Mouse (Mus musculus) naive thymus-derived CD4-positive, alpha-beta T cell, adult 2 months (primary cell): Measurements from ENCODE around the gene Col26a1.

Experiments used
- DNase-seq: peaks from one replicate; pipeline ENCODE4 v3.0.0-alpha.2; 2011; ENCODE audit warnings: low read depth

The Col26a1 gene

GRCm38 (mm10) chr5:136806379-136807056 is 76.5 kb downstream of the Col26a1 start:
- DNase-seq = no peak

- no peak for DNase-seq
These were observed 78.0 kb downstream of the Col26a1 start for GRCm38 (mm10) chr5:136805019-136805418.

GRCm38 (mm10) chr5:136804246-136804645 is 78.8 kb downstream of the Col26a1 start:
- DNase-seq = no peak

GRCm38 (mm10) chr5:136802732-136803131 is 80.3 kb downstream of the Col26a1 start:
- no peak for DNase-seq

DNA sequence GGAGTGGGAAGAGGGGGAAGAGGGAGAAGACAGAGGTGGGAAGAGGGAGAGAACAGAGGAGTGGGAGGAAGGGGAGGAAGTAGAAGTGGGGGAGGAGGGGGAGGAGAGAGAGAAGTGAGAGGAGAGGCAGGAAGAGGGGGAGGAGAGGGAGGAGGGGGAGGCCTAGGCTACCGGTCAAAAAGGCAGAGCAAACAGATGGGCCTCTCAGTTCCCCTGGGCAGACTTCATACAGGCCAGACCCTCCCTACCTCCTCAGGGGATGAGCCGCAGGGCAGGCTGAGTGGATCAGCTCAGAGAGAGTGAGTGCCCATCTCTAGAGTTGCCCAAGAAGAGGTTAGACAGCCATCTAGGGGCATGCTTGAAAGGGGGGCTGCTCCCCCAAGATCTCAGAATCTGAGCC is 86.1 kb downstream of the Col26a1 start:
- DNase-seq = no peak

DNA sequence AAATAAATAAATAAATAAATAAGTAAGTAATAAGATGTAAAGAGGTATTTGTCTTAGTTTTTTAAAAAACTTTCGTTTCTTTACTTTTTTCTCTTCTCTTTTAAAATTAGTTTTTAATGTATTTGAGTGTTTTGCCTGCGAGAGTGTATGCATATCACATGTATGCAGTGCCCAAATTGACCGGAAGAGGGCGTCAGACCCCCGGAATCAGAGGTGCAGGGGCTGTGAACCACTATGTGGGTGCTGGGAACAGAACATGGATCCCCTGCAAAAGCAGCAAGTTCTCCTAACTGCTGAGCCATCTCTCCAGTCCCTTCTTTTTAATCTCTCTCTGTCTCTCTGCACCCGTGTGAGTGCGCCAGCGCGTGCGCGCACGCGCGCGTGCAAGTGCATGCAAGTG is 89.2 kb downstream of the Col26a1 start:
- no peak for DNase-seq

DNA sequence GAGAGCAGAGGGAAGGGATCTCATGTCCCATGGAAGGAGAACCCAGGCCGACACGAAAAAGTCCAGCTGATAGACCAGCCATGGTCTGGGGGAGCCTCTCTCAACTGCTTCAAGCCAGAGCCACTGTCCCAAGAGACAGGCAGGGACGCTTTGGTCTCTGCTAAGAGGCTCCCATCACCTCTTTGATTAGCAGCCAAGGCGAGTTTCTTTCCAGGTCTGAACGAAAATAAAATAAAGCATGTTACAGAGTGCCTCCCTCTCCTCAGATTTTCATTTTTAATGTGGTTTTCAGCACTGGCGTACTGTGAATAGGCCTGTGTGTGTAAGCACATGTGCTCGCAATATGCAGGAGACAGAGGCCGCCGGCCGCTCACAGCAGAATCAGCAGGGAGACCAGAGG is 90.5 kb downstream of the Col26a1 start:
- DNase-seq = no peak

GRCm38 (mm10) chr5:136791204-136791603 is 91.8 kb downstream of the Col26a1 start:
- no peak for DNase-seq

DNA sequence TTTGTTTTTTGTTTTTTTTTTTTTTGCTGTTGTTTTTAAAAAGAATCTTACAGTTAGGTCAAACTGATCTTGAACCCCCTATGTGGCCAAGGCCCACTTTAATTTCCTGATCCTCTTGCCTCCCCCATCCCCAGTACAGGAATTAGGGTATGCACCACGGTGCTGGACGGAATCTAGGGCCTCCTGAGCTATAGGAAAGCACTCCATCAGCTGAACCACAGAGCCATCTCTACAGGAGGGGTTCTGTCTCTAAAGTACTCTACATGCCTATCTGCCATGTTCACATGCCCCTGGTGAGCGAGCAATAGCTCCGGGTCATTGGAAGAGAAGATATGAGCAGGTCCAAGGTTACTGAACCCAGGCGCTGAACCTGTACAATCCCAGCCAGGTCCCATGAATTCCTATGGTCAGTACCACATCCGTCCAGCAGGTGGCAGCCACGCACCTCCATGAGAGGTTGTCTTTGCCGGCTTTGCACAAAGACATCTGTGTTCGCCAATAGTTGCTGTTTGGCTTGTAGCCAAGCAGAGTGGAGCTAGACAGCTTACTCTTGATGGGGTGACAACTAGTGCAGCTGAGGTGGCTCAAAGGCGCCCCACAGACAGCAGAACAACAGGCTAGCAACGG is 92.3 kb downstream of the Col26a1 start:
- DNase-seq = peak; percentile 86

- DNase-seq = no peak
These were observed 98.5 kb downstream of the Col26a1 start for GRCm38 (mm10) chr5:136784531-136784930.

DNA sequence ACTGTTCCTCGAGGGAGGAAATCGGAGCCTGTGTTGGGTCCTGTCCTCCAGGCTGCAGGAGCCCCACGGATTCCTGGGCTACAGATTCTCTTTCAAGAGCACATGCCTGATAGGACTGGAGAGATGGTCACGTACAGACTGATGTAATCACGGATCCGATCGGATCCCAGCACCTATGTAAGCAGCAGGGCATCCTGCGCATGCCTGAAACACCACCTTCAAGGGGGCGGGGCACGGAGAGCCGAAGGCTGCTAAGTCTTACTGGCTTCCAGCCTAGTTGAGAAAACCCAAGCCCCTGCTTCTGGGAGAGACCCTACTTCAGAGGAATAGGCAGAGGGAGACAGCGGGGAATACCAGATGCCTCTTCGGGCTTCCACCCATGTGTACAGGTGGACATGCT is 100.4 kb downstream of the Col26a1 start:
- no peak for DNase-seq

- peak; percentile 56 for DNase-seq
These were observed 102.5 kb downstream of the Col26a1 start for GRCm38 (mm10) chr5:136780465-136780864.

GRCm38 (mm10) chr5:136779946-136780345 is 103.1 kb downstream of the Col26a1 start:
- DNase-seq = no peak

DNA sequence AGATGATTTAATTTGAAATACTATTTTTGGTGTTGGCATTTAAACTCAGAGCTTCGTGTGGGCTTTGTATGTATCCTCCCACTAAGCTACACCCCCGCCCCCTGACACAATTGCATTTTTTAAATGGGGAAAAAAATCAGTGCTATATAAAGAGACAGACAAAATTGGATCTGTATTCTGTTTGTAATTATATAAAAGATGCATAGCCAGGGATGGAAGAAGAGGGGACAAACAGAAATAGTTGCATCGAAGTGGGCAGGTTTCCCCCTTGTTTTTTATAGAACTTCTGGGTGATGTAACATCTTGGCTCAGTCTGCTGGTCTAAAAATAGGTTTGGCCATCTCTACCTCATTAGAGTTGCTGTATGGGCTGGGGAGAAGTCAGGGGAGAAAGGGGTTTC is 107.5 kb downstream of the Col26a1 start:
- DNase-seq = no peak

- no peak for DNase-seq
These were observed 109.7 kb downstream of the Col26a1 start for GRCm38 (mm10) chr5:136773044-136774039.

- DNase-seq = no peak
These were observed 111.9 kb downstream of the Col26a1 start for GRCm38 (mm10) chr5:136771132-136771531.

DNA sequence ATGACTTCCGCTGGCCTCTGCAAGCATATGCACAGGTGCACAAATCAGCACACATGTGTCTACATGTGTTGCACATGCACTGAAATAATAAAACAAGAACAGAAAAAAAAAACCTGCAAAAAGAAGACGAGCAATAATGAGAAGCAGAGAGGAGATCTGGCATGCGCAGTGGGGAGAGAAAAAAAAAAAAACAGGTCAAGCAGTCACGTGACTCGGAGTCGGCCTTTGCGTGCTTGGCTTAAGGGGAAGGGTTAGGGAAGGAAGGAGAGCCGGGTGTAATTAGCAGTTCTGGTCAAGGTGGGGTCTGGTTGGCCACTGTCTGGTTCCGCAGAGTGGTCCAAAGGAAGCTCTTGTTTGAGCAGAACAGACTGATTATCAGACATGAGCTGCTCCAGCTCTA is 115.7 kb downstream of the Col26a1 start:
- DNase-seq = no peak

DNA sequence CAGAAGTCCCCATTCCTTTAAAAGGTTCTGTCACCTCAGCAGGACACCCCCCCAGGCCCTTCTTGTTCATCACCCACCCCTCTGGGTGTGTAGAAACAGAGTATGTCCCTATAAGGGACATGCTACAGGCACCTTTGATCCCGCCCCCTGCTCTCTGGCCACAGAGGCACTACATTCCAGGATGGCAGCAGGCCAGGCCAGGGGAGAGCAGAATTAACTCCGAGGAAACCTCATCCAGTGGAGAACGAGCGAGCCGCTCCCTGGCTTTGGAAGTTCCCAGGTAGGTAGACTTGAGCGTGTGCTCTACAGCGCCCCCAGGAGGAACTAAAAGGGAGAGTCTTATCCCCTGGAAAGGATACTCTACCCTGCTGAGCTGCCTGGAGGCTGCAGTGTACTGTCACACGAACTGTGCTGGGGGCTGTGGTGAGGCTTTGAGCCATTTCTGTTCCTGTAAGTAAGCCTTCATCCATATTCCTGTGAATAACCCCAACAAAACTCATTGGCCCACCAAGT is 118.8 kb downstream of the Col26a1 start:
- no peak for DNase-seq

- DNase-seq = no peak
These were observed 122.7 kb downstream of the Col26a1 start for GRCm38 (mm10) chr5:136760345-136760744.

- DNase-seq = peak; percentile 30
These were observed 123.2 kb downstream of the Col26a1 start for GRCm38 (mm10) chr5:136759781-136760180.

DNA sequence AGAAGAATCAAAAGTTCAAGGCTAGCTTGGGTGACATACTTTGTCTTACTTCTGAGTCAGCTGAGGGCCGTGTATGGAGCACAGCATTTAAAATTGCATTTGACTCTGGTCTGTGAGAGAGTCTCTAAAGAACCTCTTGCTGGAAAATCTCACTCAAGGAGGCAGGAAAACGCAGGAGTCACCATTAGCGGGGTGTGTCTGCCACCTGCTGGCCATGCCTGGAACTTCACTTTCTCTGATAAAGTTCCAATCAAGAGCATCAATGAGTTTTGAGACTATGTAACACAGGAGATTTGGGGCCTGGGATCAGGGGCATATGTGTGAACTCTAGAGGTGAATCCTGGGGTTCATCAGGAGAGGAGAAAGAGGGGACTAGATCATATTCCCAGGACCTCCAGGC is 127.3 kb downstream of the Col26a1 start:
- DNase-seq = peak; percentile 61

DNA sequence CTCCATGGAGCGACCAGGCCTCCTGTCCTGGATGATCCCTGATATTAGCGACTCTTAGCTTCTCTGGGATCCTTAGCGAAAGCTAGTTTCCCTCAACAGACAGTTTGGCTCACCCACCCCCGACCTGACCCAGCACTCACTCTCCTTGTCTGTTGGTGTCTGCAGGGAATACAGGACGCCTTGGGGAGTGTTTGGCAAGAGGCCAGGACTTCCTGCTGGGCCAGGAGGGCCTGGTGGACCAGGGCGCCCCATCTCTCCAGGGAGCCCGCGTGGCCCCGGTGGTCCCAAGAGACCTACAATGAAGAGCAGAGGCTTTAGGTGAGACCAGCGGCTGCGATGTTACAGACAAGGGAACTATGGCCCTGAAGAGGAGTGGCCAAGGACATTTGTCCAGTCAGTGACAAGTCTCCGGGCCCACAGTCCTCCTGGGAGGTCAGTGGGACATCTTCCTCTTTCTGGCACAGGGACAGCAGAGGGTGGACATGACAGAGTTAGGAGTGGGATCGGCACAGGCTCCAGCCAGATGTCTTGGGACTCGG is 128.9 kb downstream of the Col26a1 start:
- no peak for DNase-seq
